Mouse (Mus musculus) limb, embryonic 11.5 days (tissue): ENCODE results near the gene Ndufb6. TPM values are rescaled to one million over a fixed set of nuclear protein-coding genes. Genes with fewer than 3 reads are reported as not detected.
A peak's percentile ranks its signal among the peaks of the same experiment; 100 is the strongest.

Source experiments
- ATAC-seq: fragments of 200-750 bp; cut with Nextera tagmentation; 2 replicates; pipeline ENCODE4 v1.8.0; 2017; ENCODE audit warnings: low read depth; ENCODE audit not compliant: insufficient number of reproducible peaks, low FRiP score, low TSS enrichment
- DNase-seq: peaks from one replicate; pipeline ENCODE4 v3.0.0-alpha.2; 2015; ENCODE audit warnings: low spot score
- H3K27ac ChIP-seq: fragments of 300-500 bp; sonication (generic); replicated peaks from 2 replicates; pipeline ENCODE4 v1.5.1; 2014; ENCODE audit warnings: low read depth, mild to moderate bottlenecking, low read length
- H3K27me3 ChIP-seq: fragments of 300-500 bp; sonication (generic); 2 replicates; pipeline ENCODE4 v1.6.1; 2014; ENCODE audit warnings: mild to moderate bottlenecking, low read length, mixed read lengths; ENCODE audit not compliant: control insufficient read depth, insufficient read depth
- H3K36me3 ChIP-seq: fragments of 300-500 bp; sonication (generic); 2 replicates; pipeline ENCODE4 v1.6.1; 2014; ENCODE audit warnings: mild to moderate bottlenecking, low read length, moderate library complexity, mixed read lengths; ENCODE audit not compliant: control insufficient read depth, insufficient read depth
- H3K4me1 ChIP-seq: fragments of 300-500 bp; sonication (generic); 2 replicates; pipeline ENCODE4 v1.6.1; 2014; ENCODE audit warnings: low read length, mixed read lengths; ENCODE audit not compliant: control insufficient read depth, insufficient read depth
- H3K4me2 ChIP-seq: fragments of 300-500 bp; sonication (generic); 2 replicates; pipeline ENCODE4 v1.6.1; 2014; ENCODE audit warnings: low read depth, mild to moderate bottlenecking, moderate library complexity; ENCODE audit not compliant: severe bottlenecking
- H3K4me3 ChIP-seq: fragments of 300-500 bp; sonication (generic); 2 replicates; pipeline ENCODE4 v1.5.1; 2014; ENCODE audit warnings: low read depth, low read length
- H3K9ac ChIP-seq: fragments of 300-500 bp; sonication (generic); 2 replicates; pipeline ENCODE4 v1.6.1; 2014; ENCODE audit warnings: mild to moderate bottlenecking, low read length
- H3K9me3 ChIP-seq: fragments of 300-500 bp; sonication (generic); 2 replicates; pipeline ENCODE4 v1.6.1; 2016; ENCODE audit warnings: low read length; ENCODE audit not compliant: control insufficient read depth
- WGBS: fragments of 180-500 bp; shearing (Covaris S2); extraction: QIAGEN DNeasy Blood & Tissue Kit; methylation state at CpG from one replicate; pipeline ENCODE4 v1.1.7; 2014; 5-methylcytosine and 5-hydroxymethylcytosine counted together
- polyA plus RNA-seq: library from polyadenylated mRNA; unstranded; fragments of >200 nt; fragmentation: Nextera tagmentation; extraction: Ambion mirVana; gene quantifications from 2 replicates; pipeline ENCODE4 v1.2.1, GENCODE M21; 2014

Gene Ndufb6
- polyA plus RNA-seq, 1 experiment from 2014 or later: 304 TPM

DNA sequence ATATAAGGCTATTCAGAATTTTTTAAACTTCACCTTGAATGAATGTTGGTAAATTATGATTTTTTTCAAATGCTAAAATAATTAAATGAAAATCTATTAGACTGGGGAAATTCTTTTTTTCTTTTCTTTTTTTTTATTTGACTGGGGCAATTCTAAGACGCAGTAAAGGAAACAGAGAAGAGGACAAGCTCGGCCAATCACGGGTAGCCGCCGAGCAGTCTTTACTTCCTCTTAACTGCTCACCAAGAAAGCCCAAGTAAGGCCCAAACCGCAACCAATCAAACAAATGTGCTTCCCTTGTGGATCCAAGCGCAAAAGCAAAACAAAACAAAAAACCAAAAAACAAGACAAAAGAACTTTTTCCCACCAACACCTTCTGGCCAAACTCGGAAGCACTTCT, 35.2 kb downstream of the Ndufb6 start:
- DNase-seq: no peak
- Histone ChIP-seq H3K9ac (no peak overlapping the region), H3K36me3 (no peaks in the 10 kb centered on the region), H3K27ac (no peak overlapping the region), H3K4me3 (no peak overlapping the region), H3K4me2 (no peak overlapping the region), H3K27me3 (no peaks in the 10 kb centered on the region), H3K9me3 (no peaks in the 10 kb centered on the region), H3K4me1 (0 out of 2 replicates have a peak, but pooled peaks cover 2% of the 10 kb centered on the region)
- WGBS: 85% methylated on average over 8 of the region's 8 CpGs
- ATAC-seq: no peak

- H3K36me3 ChIP-seq: no peaks in the 10 kb centered on the region
- no peak overlapping the region for H3K4me2 ChIP-seq
- ATAC-seq: no peak
- H3K4me1 ChIP-seq: 0 out of 2 replicates have a peak, but pooled peaks cover 6% of the 10 kb centered on the region
- no peak overlapping the region for H3K4me3 ChIP-seq
- no peak for DNase-seq
- 84% methylated on average over 4 of the region's 4 CpGs for WGBS
- no peak overlapping the region for H3K27ac ChIP-seq
- H3K27me3 ChIP-seq: no peaks in the 10 kb centered on the region
- no peak overlapping the region for H3K9ac ChIP-seq
- H3K9me3 ChIP-seq: no peaks in the 10 kb centered on the region
These were observed 36.2 kb downstream of the Ndufb6 start for GRCm38 (mm10) chr4:40243006-40243405.

GRCm38 (mm10) chr4:40241928-40242327, 37.3 kb downstream of the Ndufb6 start:
- H3K27me3 ChIP-seq: no peaks in the 10 kb centered on the region
- no peak for DNase-seq
- no peak for ATAC-seq
- 0 out of 2 replicates have a peak, but pooled peaks cover 6% of the 10 kb centered on the region for H3K4me1 ChIP-seq
- H3K36me3 ChIP-seq: no peaks in the 10 kb centered on the region
- H3K27ac ChIP-seq: no peak overlapping the region
- H3K9me3 ChIP-seq: no peaks in the 10 kb centered on the region
- 55% methylated on average over 6 of the region's 6 CpGs for WGBS
- H3K4me3 ChIP-seq: no peak overlapping the region
- no peak overlapping the region for H3K9ac ChIP-seq
- no peak overlapping the region for H3K4me2 ChIP-seq

DNA sequence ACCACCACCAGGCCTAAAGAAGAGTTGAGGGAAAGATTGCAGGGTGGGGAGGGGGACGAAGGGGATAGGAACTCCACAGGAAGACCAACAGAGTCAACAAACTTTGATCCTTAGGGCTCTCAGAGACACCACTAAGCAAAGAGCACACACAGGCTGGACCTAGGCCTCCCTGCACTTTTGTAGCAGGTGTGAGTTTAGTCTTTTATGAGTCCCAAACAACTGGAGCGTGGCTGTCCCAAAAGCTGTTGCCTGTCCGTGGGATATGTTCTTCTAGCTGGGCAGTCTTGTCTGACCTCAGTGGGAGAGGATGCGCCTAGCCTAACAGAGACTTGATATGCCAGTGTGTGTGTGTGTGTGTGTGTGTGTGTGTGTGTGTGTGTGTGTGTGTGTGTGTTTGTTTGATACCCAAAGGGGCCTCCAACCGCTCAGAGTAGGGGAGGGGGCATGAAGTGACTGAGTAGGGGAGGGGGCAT, 38.9 kb downstream of the Ndufb6 start:
- Histone ChIP-seq H3K4me3 (peak overlapping the region; percentile 53; the same call in 1 of the 2 replicates), H3K36me3 (no peaks in the 10 kb centered on the region), H3K27me3 (no peaks in the 10 kb centered on the region), H3K27ac (no peak overlapping the region), H3K9ac (no peak overlapping the region; the same call in 1 of the 2 replicates), H3K4me2 (peak overlapping the region; percentile 88; the same call in 1 of the 2 replicates), H3K4me1 (0 out of 2 replicates have a peak, but pooled peaks cover 6% of the 10 kb centered on the region), H3K9me3 (no peaks in the 10 kb centered on the region)
- DNase-seq: no peak
- ATAC-seq: peak; percentile 58; the same call in 1 of the 2 replicates
- 38% methylated on average over 5 of the region's 5 CpGs for WGBS

DNA sequence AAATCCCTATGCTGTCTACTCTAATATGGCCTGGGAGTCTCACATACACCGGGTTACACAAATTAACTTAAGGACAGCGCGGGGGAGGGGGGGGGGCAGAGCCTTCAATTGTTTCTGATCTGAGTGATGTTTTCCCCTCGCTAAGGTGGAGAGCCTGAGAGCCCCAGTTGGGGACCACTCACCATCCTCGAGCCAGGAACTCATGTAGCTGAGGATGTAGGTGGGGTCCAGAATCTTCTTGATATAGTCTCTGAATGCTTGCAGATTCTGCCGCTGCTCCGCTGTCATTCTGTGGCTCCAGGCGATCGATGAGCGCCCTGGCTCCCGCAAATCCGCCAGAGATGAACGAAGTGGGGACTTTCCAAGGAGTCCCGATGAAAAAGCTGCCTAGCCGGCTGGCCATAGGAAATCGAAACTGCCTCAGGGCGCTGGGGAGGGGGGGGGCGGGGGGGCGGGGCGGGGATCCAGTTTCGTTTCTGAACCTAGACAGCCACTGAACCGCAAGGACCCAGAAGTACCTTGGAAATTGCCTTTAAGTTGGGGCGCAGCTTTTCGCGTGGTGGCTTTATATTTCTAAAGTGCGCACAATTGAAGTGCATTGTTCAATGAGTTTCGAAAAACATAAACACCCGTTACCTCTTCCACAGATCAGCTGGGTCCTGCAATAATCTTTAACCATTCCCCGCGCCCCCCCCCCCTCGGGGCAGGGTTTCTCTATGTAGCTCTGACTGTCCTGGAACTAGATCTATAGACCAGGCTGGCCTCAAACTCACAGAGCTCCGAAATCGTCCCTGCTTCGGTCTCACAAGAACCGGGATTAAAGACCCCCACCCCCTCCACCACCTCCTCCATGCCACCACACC, 39.6 kb downstream of the Ndufb6 start, which contains the start of gene Ddx58:
Gene Ddx58 (minus strand): TSS at position 420 of the 863 bp plus-strand sequence.
- Histone ChIP-seq H3K4me2 (peak within 1 kb of the TSS; percentile 88), H3K9ac (peak within 1 kb of the TSS; percentile 60), H3K4me1 (0 out of 2 replicates have a peak, but pooled peaks cover 6% of the 10 kb centered on the region), H3K27me3 (no peaks in the 10 kb centered on the region), H3K36me3 (no peaks in the 10 kb centered on the region), H3K9me3 (no peaks in the 10 kb centered on the region), H3K27ac (no peak within 1 kb of the TSS), H3K4me3 (peak within 1 kb of the TSS; percentile 53)
- WGBS: 4% methylated on average over 35 of the region's 35 CpGs
- ATAC-seq (peak; percentile 48; the same call in 1 of the 2 replicates), DNase-seq (peak; percentile 56)

DNA sequence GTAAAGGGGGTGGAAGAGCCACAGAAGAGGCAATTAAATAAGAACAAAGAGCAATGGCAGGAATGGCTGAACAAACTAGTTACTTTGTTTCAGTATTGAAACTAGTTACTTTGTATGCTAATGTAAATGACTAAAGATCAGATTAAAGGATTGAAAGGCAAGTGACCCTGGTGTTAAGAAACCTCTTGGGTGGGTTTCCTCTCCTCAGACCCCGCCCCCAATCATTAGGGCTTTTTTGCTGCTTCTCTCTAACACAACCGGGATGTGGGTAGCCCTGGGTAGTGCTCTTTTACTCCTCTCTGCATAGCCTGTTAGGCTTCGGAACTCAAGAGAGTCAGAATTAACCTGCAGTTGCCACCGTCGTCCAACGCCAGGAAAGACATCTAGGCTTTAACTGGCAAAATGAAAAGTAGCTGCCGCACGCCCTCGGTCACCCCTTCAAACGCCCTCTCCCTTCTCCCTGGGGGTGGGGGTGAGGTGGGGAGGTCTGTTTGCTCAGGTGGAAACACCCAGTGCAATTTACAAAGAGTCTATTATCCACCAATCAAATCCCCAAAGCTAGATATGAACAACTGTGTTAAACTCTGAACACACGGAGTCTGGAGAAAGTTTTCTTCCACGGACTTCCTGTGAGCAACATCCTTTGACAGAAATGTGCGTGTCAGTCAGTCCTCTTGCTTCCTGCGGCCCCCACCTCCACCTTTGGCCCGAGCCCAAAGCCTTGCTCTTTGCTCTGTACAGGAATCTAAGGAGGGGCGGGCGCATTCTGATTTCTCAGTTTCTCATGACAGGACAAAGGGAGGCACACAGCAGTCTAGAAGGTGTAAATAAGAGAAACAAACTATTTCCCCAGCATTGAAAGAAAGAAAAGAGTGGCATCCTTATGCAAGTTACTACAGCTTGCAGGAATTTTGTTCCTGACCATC, 40.5 kb downstream of the Ndufb6 start:
- 0 out of 2 replicates have a peak, but pooled peaks cover 6% of the 10 kb centered on the region for H3K4me1 ChIP-seq
- peak; percentile 44 for DNase-seq
- ATAC-seq: no peak
- WGBS: 2% methylated on average over 17 of the region's 17 CpGs
- H3K4me3 ChIP-seq: peak overlapping the region; percentile 53
- no peaks in the 10 kb centered on the region for H3K9me3 ChIP-seq
- H3K27me3 ChIP-seq: no peaks in the 10 kb centered on the region
- peak overlapping the region; percentile 60 for H3K9ac ChIP-seq
- H3K36me3 ChIP-seq: no peaks in the 10 kb centered on the region
- H3K4me2 ChIP-seq: peak overlapping the region; percentile 88
- H3K27ac ChIP-seq: no peak overlapping the region

GRCm38 (mm10) chr4:40236829-40237228, 42.4 kb downstream of the Ndufb6 start:
- Histone ChIP-seq H3K4me3 (no peak overlapping the region), H3K9me3 (no peaks in the 10 kb centered on the region), H3K4me2 (no peak overlapping the region), H3K4me1 (0 out of 2 replicates have a peak, but pooled peaks cover 6% of the 10 kb centered on the region), H3K27me3 (no peaks in the 10 kb centered on the region), H3K27ac (no peak overlapping the region), H3K36me3 (no peaks in the 10 kb centered on the region), H3K9ac (no peak overlapping the region)
- no peak for DNase-seq
- no peak for ATAC-seq
- 84% methylated on average over 4 of the region's 4 CpGs for WGBS

GRCm38 (mm10) chr4:40234256-40234655, 45.0 kb downstream of the Ndufb6 start:
- WGBS: 84% methylated on average over 6 of the region's 6 CpGs
- no peak overlapping the region for H3K9ac ChIP-seq
- H3K27ac ChIP-seq: no peak overlapping the region
- no peaks in the 10 kb centered on the region for H3K9me3 ChIP-seq
- H3K4me1 ChIP-seq: 0 out of 2 replicates have a peak, but pooled peaks cover 5% of the 10 kb centered on the region
- no peaks in the 10 kb centered on the region for H3K36me3 ChIP-seq
- H3K27me3 ChIP-seq: no peaks in the 10 kb centered on the region
- ATAC-seq (no peak), DNase-seq (no peak)
- H3K4me2 ChIP-seq: no peak overlapping the region
- H3K4me3 ChIP-seq: no peak overlapping the region
